Mouse (Mus musculus) thymus, adult 2 months (tissue): ENCODE data around the gene Pabpn1l.

Experiments used
- CTCF ChIP-seq: fragments of 200-500 bp; IDR thresholded peaks from 2 replicates; pipeline ENCODE4 v1.5.1; 2012; ENCODE audit warnings: mild to moderate bottlenecking, control low read depth, low read length, moderate library complexity, borderline replicate concordance; ENCODE audit not compliant: control insufficient read depth, poor library complexity, insufficient read depth; ENCODE audit errors: extremely low read depth
- POLR2A ChIP-seq: fragments of 200-500 bp; IDR thresholded peaks from 2 replicates; pipeline ENCODE4 v1.6.1; 2012; ENCODE audit warnings: mild to moderate bottlenecking, low read length, control low read depth, moderate library complexity; ENCODE audit not compliant: control insufficient read depth, poor library complexity, insufficient read depth; ENCODE audit errors: extremely low read depth

DNA sequence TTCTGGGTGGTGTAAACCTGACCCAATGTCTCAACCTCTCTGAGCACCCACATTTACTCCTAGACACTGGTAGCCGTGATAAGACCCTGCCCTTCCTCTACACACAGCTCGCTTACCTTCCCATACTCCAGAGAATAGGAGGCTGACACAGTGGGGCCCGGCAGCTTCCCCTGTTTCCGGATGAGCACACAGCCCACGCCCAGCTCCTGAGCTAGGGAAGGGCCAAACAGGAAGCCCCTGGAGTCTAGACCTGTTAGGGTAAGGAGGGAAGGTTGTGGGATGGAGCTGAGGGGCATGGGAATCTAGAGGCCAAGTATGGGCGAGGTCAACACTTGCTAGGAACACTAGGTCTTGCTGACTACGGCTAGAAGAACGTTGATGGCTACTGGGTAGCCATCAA is 47.3 kb downstream of the Pabpn1l start:
- TF ChIP-seq CTCF (no peak), POLR2A (no peak)
